Mouse (Mus musculus) ES-E14 (cell line): ENCODE measurements around the gene Zc2hc1c. TPM values are rescaled to one million over a fixed set of nuclear protein-coding genes. Genes with fewer than 3 reads are reported as not detected.

ENCODE experiments used
- DNase-seq: peaks from one replicate; pipeline ENCODE4 v3.0.0-alpha.2; 2013; ENCODE audit warnings: low read depth, low spot score
- H3K27ac ChIP-seq: 2 replicates; pipeline ENCODE4 v1.5.1; 2012; ENCODE audit warnings: low read depth, mild to moderate bottlenecking, low read length, moderate library complexity, mixed read lengths; ENCODE audit not compliant: poor library complexity, insufficient read depth, severe bottlenecking
- H3K36me3 ChIP-seq: 2 replicates; pipeline ENCODE4 v1.6.1; 2012; ENCODE audit warnings: mild to moderate bottlenecking, low read length, moderate library complexity, mixed read lengths; ENCODE audit not compliant: control insufficient read depth, poor library complexity, insufficient read depth, severe bottlenecking
- H3K4me1 ChIP-seq, 2 experiments: fragments of 150-350 bp in 1 of 2; sonication (generic) in 1 of 2; 2 replicates each; pipeline ENCODE4 v1.6.1; 2012; ENCODE audit warnings: low read length in 2 of 2, mild to moderate bottlenecking in 1 of 2, mixed read lengths in 1 of 2; ENCODE audit not compliant: control insufficient read depth in 2 of 2, insufficient read depth in 2 of 2, poor library complexity in 1 of 2
- H3K4me3 ChIP-seq, 2 experiments: fragments of 150-350 bp in 1 of 2; sonication (generic) in 1 of 2; 2 replicates each; pipeline ENCODE4 v1.5.1; 2012; ENCODE audit warnings: low read length in 2 of 2, low read depth in 1 of 2, mild to moderate bottlenecking in 1 of 2, mixed read lengths in 1 of 2; ENCODE audit not compliant: insufficient read depth in 1 of 2, poor library complexity in 1 of 2, severe bottlenecking in 1 of 2
- H3K9ac ChIP-seq: 2 replicates; pipeline ENCODE4 v1.6.1; 2012; ENCODE audit warnings: low read depth, mild to moderate bottlenecking, low read length, mixed read lengths; ENCODE audit not compliant: poor library complexity, insufficient read depth, severe bottlenecking
- H3K9me3 ChIP-seq: fragments of 150-350 bp; sonication (generic); 2 replicates; pipeline ENCODE4 v1.6.1; 2012; ENCODE audit warnings: low read depth, mild to moderate bottlenecking, low read length; ENCODE audit not compliant: control insufficient read depth, insufficient read depth
- CHD2 ChIP-seq: IDR thresholded peaks from 2 replicates; pipeline ENCODE4 v1.6.1; 2014; ENCODE audit warnings: mild to moderate bottlenecking, low read depth, low read length, inconsistent platforms
- HCFC1 ChIP-seq: IDR thresholded peaks from 2 replicates; pipeline ENCODE4 v1.6.1; 2012; ENCODE audit warnings: low read length, inconsistent platforms, borderline replicate concordance; ENCODE audit not compliant: insufficient read depth
- MAFK ChIP-seq: IDR thresholded peaks from 2 replicates; pipeline ENCODE4 v1.6.1; 2014; ENCODE audit warnings: mild to moderate bottlenecking, low read depth, low read length, inconsistent platforms; ENCODE audit not compliant: insufficient read depth
- ZC3H11A ChIP-seq: IDR thresholded peaks from 2 replicates; pipeline ENCODE4 v1.6.1; 2012; ENCODE audit warnings: low read depth, mild to moderate bottlenecking, inconsistent platforms, low read length, borderline replicate concordance
- ZNF384 ChIP-seq: IDR thresholded peaks from 2 replicates; pipeline ENCODE4 v1.6.1; 2012; ENCODE audit warnings: low read depth, low read length, inconsistent platforms
- in situ Hi-C, 2 experiments: fragments of 600-800 bp; cut with MboI; formaldehyde crosslinking; loops; one replicate each; pipeline ENCODE4 v1.15.1; 2025; ENCODE audit warnings: low sequenced_read_pairs in 2 of 2, inconsistent platforms in 1 of 2; ENCODE audit not compliant: unreplicated experiment in 2 of 2
- total RNA-seq: library from RNA; depleted of rRNA; stranded (reverse); fragments of 300-350 nt; gene quantifications from 2 replicates; pipeline ENCODE4 v1.2.3, GENCODE M21; 2012

Zc2hc1c gene
- total RNA-seq, 1 experiment, result 0.45 TPM

DNA sequence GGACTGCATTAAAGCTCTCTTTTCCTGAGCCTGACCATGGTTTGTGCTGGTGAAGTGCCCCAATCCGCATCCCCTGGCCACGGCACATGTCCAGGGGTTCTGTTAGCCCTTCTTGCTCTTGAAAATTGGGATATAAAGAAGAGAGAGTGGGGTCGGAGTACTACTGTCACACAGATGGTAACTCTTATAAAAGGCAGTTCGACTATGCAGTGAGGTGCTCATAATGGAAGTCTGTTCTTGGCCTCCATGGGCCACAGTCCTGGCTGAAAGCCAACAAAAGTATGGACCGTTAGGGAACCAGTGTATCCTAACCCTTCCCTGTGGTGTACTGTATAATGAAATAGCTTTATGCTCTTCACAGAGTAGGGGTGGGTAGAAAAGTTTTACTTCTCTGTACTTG is 8.5 kb downstream of the Zc2hc1c start:
- H3K4me3 ChIP-seq, result no peak overlapping the region
- H3K9me3 ChIP-seq, result 0 out of 2 replicates have a peak, but pooled peaks cover 3% of the 10 kb centered on the region
- peaks cover 0 to 7% of the 10 kb centered on the region in 2 experiments; a peak in 1 of 4 replicates for H3K4me1 ChIP-seq
- TF ChIP-seq HCFC1 (no peak), MAFK (no peak), CHD2 (no peak), ZNF384 (no peak), ZC3H11A (no peak)
- in situ Hi-C loops, result no loop called here
- H3K9ac ChIP-seq, result peak overlapping the region; percentile 49; the same call in 1 of the 2 replicates
- no peak overlapping the region for H3K27ac ChIP-seq
- H3K36me3 ChIP-seq, result peaks cover 11% of the 10 kb centered on the region
- no peak for DNase-seq

DNA sequence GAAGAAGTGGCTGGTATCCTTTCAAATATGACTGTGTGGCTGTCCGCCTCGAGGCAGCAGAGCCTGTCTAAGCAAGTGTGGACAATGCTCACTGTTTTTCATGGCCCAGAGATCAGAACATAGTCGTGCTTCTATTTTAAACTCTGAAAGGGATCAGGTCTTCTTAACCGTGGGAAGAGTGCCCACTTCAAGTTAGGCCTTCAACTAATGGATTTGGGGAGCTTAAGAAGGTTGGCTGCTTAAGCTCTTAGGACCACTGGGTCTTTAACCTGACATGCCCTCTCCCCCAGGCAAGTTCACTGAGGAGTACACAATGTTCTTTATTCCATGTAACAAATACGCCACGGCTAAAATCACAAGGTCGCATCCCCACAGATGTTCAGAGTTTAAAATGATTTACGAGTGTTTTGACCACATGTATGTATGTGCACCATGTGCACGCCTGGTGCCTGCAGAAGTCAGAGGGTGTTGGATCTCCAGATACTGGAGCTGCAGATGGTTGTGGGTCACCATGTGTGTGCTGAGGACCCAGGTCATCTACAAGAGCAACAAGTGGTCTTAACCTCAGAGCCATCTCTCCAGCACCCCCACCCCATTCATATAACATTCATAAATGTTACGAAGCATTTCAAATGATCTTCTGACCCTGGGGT is 9.1 kb downstream of the Zc2hc1c start:
- TF ChIP-seq ZNF384 (no peak), CHD2 (no peak), HCFC1 (no peak), ZC3H11A (no peak), MAFK (no peak)
- Histone ChIP-seq H3K9ac (no peak overlapping the region), H3K4me1 (peaks cover 0 to 7% of the 10 kb centered on the region in 2 experiments; a peak in 1 of 4 replicates), H3K9me3 (0 out of 2 replicates have a peak, but pooled peaks cover 3% of the 10 kb centered on the region), H3K27ac (no peak overlapping the region), H3K36me3 (peaks cover 11% of the 10 kb centered on the region), H3K4me3 (no peak overlapping the region)
- DNase-seq, result no peak
- in situ Hi-C loops, result no loop called here

DNA sequence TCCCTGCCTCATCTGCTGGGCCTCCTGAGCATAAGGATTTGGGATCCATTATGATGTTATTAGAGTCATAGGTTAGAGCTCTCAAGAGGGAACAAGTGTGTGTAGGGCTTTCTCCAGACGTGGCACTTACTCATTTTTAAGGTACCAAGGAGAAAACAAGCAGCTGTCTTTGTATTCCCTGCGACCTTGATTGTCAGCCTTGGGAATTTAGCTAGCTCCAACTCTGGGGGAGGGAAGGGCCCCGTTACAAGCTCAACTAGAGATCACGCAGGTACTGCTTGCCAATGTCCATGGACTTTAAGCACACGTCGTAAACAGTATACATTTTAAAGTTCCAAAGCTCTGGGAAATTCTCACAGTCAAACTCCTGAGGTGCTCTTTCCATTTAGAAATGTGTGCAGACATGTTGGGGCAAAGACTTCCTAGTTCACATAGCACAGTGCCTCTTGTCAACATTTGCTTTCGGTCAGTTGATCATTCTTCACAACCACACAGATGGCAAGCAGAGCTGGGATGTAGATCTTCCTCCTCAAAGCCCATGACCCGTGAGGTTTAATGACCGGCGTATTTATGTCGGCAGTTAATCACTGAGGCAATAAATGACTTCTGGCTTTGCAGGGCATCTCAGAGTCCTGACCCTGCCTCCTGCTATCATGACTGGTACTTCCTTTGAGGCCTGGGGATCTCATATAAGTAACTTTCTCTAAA is 9.9 kb downstream of the Zc2hc1c start:
- peaks cover 11% of the 10 kb centered on the region for H3K36me3 ChIP-seq
- H3K4me1 ChIP-seq, result peaks cover 0 to 7% of the 10 kb centered on the region in 2 experiments; a peak in 1 of 4 replicates
- no peak for DNase-seq
- H3K9me3 ChIP-seq, result 0 out of 2 replicates have a peak, but pooled peaks cover 3% of the 10 kb centered on the region
- TF ChIP-seq ZNF384 (no peak), CHD2 (no peak), MAFK (no peak), HCFC1 (no peak), ZC3H11A (no peak)
- in situ Hi-C loops, result no loop called here
- H3K9ac ChIP-seq, result no peak overlapping the region
- no peak overlapping the region; the same call in 1 of the 2 replicates for H3K27ac ChIP-seq
- H3K4me3 ChIP-seq, result no peak overlapping the region

DNA sequence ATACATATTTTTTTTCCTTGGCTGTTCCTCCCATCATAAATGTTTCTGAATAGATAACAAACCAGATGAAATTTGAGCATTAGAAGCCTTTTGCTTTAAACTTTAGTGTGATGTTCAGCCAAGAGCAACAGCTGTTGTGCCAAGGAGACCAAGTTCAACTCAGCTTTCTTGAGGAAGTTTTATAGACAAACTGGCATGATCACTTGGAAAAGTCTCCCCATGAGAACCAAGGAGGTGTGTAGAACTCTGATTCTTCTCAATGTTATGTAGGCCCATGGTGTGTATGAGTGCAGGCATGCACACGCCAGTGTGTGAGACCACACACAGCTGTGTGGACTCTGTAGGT is 10.4 kb downstream of the Zc2hc1c start:
- Histone ChIP-seq H3K36me3 (peaks cover 13% of the 10 kb centered on the region), H3K9me3 (0 out of 2 replicates have a peak, but pooled peaks cover 3% of the 10 kb centered on the region), H3K4me3 (no peak overlapping the region), H3K9ac (no peak overlapping the region), H3K27ac (no peak overlapping the region), H3K4me1 (peaks cover 0 to 7% of the 10 kb centered on the region in 2 experiments; a peak in 1 of 4 replicates)
- no peak for TF ChIP-seq CHD2
- TF ChIP-seq ZC3H11A, result no peak
- no peak for TF ChIP-seq MAFK
- no peak for TF ChIP-seq ZNF384
- no peak for TF ChIP-seq HCFC1
- in situ Hi-C loops, result no loop called here
- no peak for DNase-seq
